Mouse (Mus musculus): Measurements from ENCODE around the gene Cers6. TPM values are rescaled to one million over a fixed set of nuclear protein-coding genes. Genes with fewer than 3 reads are reported as not detected.

The Cers6 gene
- polyA plus RNA-seq, 1 experiment from 2014 or later, result 34.6 TPM

GRCm38 (mm10) chr2:69132046-69132445, 270.8 kb downstream of the Cers6 start:
- ATAC-seq (replicated peaks; ENCODE audit: low FRiP score), result no peak
- WGBS, result 69% methylated on average over 3 of the region's 3 CpGs
- H3K9me3 ChIP-seq (ENCODE audit: control insufficient read depth, low read length), result no peaks in the 10 kb centered on the region
- no peaks in the 10 kb centered on the region for H3K4me1 ChIP-seq (replicated peaks; ENCODE audit: control insufficient read depth, insufficient read depth, low read length)
- no peaks in the 10 kb centered on the region for H3K27me3 ChIP-seq (ENCODE audit: control insufficient read depth, insufficient read depth, low read length)
- no peak overlapping the region for H3K27ac ChIP-seq (ENCODE audit: low read depth, low read length)
- H3K4me2 ChIP-seq (ENCODE audit: low read depth, low read length, severe bottlenecking), result no peak overlapping the region
- no peak overlapping the region for H3K4me3 ChIP-seq (ENCODE audit: low read depth, low read length)
- no peaks in the 10 kb centered on the region for H3K36me3 ChIP-seq (ENCODE audit: control insufficient read depth, insufficient read depth, low read length)
- no peak for DNase-seq (ENCODE audit: low spot score)
- H3K9ac ChIP-seq (ENCODE audit: low read length), result no peak overlapping the region

GRCm38 (mm10) chr2:69132488-69133040, 271.3 kb downstream of the Cers6 start:
- no peak overlapping the region for H3K27ac ChIP-seq (ENCODE audit: low read depth, low read length)
- no peaks in the 10 kb centered on the region for H3K27me3 ChIP-seq (ENCODE audit: control insufficient read depth, insufficient read depth, low read length)
- no peaks in the 10 kb centered on the region for H3K36me3 ChIP-seq (ENCODE audit: control insufficient read depth, insufficient read depth, low read length)
- H3K4me3 ChIP-seq (ENCODE audit: low read depth, low read length), result no peak overlapping the region
- WGBS, result 65% methylated on average over 5 of the region's 5 CpGs
- ATAC-seq (replicated peaks; ENCODE audit: low FRiP score) (no peak), DNase-seq (ENCODE audit: low spot score) (no peak)
- H3K9ac ChIP-seq (ENCODE audit: low read length), result no peak overlapping the region
- H3K9me3 ChIP-seq (ENCODE audit: control insufficient read depth, low read length), result no peaks in the 10 kb centered on the region
- H3K4me2 ChIP-seq (ENCODE audit: low read depth, low read length, severe bottlenecking), result no peak overlapping the region
- H3K4me1 ChIP-seq (replicated peaks; ENCODE audit: control insufficient read depth, insufficient read depth, low read length), result no peaks in the 10 kb centered on the region

- H3K27me3 ChIP-seq (ENCODE audit: control insufficient read depth, insufficient read depth, low read length), result no peaks in the 10 kb centered on the region
- H3K4me1 ChIP-seq (replicated peaks; ENCODE audit: control insufficient read depth, insufficient read depth, low read length), result no peaks in the 10 kb centered on the region
- no peak overlapping the region for H3K4me3 ChIP-seq (ENCODE audit: low read depth, low read length)
- ATAC-seq (replicated peaks; ENCODE audit: low FRiP score), result no peak
- DNase-seq (ENCODE audit: low spot score), result no peak
- H3K9me3 ChIP-seq (ENCODE audit: control insufficient read depth, low read length), result no peaks in the 10 kb centered on the region
- WGBS, result 87% methylated on average over 1 of the region's 1 CpGs
- H3K27ac ChIP-seq (ENCODE audit: low read depth, low read length), result no peak overlapping the region
- no peak overlapping the region for H3K9ac ChIP-seq (ENCODE audit: low read length)
- H3K4me2 ChIP-seq (ENCODE audit: low read depth, low read length, severe bottlenecking), result no peak overlapping the region
- no peaks in the 10 kb centered on the region for H3K36me3 ChIP-seq (ENCODE audit: control insufficient read depth, insufficient read depth, low read length)
Observed at GRCm38 (mm10) chr2:69134186-69134585, 272.9 kb downstream of the Cers6 start.

- H3K4me1 ChIP-seq (replicated peaks; ENCODE audit: control insufficient read depth, insufficient read depth, low read length), result no peaks in the 10 kb centered on the region
- H3K4me3 ChIP-seq (ENCODE audit: low read depth, low read length), result no peak overlapping the region
- WGBS, result 76% methylated on average over 9 of the region's 9 CpGs
- H3K27ac ChIP-seq (ENCODE audit: low read depth, low read length), result no peak overlapping the region
- H3K9ac ChIP-seq (ENCODE audit: low read length), result no peak overlapping the region
- no peaks in the 10 kb centered on the region for H3K36me3 ChIP-seq (ENCODE audit: control insufficient read depth, insufficient read depth, low read length)
- H3K9me3 ChIP-seq (ENCODE audit: control insufficient read depth, low read length), result no peaks in the 10 kb centered on the region
- no peak overlapping the region for H3K4me2 ChIP-seq (ENCODE audit: low read depth, low read length, severe bottlenecking)
- ATAC-seq (replicated peaks; ENCODE audit: low FRiP score) (no peak), DNase-seq (ENCODE audit: low spot score) (no peak)
- no peaks in the 10 kb centered on the region for H3K27me3 ChIP-seq (ENCODE audit: control insufficient read depth, insufficient read depth, low read length)
Observed at GRCm38 (mm10) chr2:69134937-69135336, 273.7 kb downstream of the Cers6 start.

GRCm38 (mm10) chr2:69135661-69136576, 274.7 kb downstream of the Cers6 start, which contains the start of gene Nostrin:
TSS of gene Nostrin (plus strand) at chr2:69135800.
- H3K9me3 ChIP-seq (ENCODE audit: control insufficient read depth, low read length), result no peaks in the 10 kb centered on the region
- H3K4me2 ChIP-seq (ENCODE audit: low read depth, low read length, severe bottlenecking), result no peak within 1 kb of the TSS
- DNase-seq (ENCODE audit: low spot score) (no peak), ATAC-seq (replicated peaks; ENCODE audit: low FRiP score) (no peak)
- no peak within 1 kb of the TSS for H3K4me3 ChIP-seq (ENCODE audit: low read depth, low read length)
- no peaks in the 10 kb centered on the region for H3K4me1 ChIP-seq (replicated peaks; ENCODE audit: control insufficient read depth, insufficient read depth, low read length)
- H3K27ac ChIP-seq (ENCODE audit: low read depth, low read length), result no peak within 1 kb of the TSS
- no peak within 1 kb of the TSS for H3K9ac ChIP-seq (ENCODE audit: low read length)
- no peaks in the 10 kb centered on the region for H3K36me3 ChIP-seq (ENCODE audit: control insufficient read depth, insufficient read depth, low read length)
- no peaks in the 10 kb centered on the region for H3K27me3 ChIP-seq (ENCODE audit: control insufficient read depth, insufficient read depth, low read length)
- WGBS, result 84% methylated on average over 15 of the region's 15 CpGs

- Histone ChIP-seq H3K27me3 (ENCODE audit: control insufficient read depth, insufficient read depth, low read length) (no peaks in the 10 kb centered on the region), H3K9me3 (ENCODE audit: control insufficient read depth, low read length) (no peaks in the 10 kb centered on the region), H3K4me1 (replicated peaks; ENCODE audit: control insufficient read depth, insufficient read depth, low read length) (no peaks in the 10 kb centered on the region), H3K9ac (ENCODE audit: low read length) (no peak overlapping the region), H3K4me2 (ENCODE audit: low read depth, low read length, severe bottlenecking) (no peak overlapping the region), H3K27ac (ENCODE audit: low read depth, low read length) (no peak overlapping the region), H3K36me3 (ENCODE audit: control insufficient read depth, insufficient read depth, low read length) (no peaks in the 10 kb centered on the region), H3K4me3 (ENCODE audit: low read depth, low read length) (no peak overlapping the region)
- WGBS, result 91% methylated on average over 10 of the region's 10 CpGs
- ATAC-seq (replicated peaks; ENCODE audit: low FRiP score) (no peak), DNase-seq (ENCODE audit: low spot score) (no peak)
Observed at GRCm38 (mm10) chr2:69137406-69138084, 276.3 kb downstream of the Cers6 start.

GRCm38 (mm10) chr2:69138759-69139158, 277.5 kb downstream of the Cers6 start:
- Histone ChIP-seq H3K27ac (ENCODE audit: low read depth, low read length) (no peak overlapping the region), H3K9ac (ENCODE audit: low read length) (no peak overlapping the region), H3K9me3 (ENCODE audit: control insufficient read depth, low read length) (no peaks in the 10 kb centered on the region), H3K36me3 (ENCODE audit: control insufficient read depth, insufficient read depth, low read length) (no peaks in the 10 kb centered on the region), H3K4me3 (ENCODE audit: low read depth, low read length) (no peak overlapping the region), H3K27me3 (ENCODE audit: control insufficient read depth, insufficient read depth, low read length) (no peaks in the 10 kb centered on the region), H3K4me2 (ENCODE audit: low read depth, low read length, severe bottlenecking) (no peak overlapping the region), H3K4me1 (replicated peaks; ENCODE audit: control insufficient read depth, insufficient read depth, low read length) (no peaks in the 10 kb centered on the region)
- 86% methylated on average over 4 of the region's 4 CpGs for WGBS
- ATAC-seq (replicated peaks; ENCODE audit: low FRiP score) (no peak), DNase-seq (ENCODE audit: low spot score) (no peak)

GRCm38 (mm10) chr2:69140215-69140614, 279.0 kb downstream of the Cers6 start:
- H3K9ac ChIP-seq (ENCODE audit: low read length), result no peak overlapping the region
- DNase-seq (ENCODE audit: low spot score) (no peak), ATAC-seq (replicated peaks; ENCODE audit: low FRiP score) (no peak)
- H3K4me2 ChIP-seq (ENCODE audit: low read depth, low read length, severe bottlenecking), result no peak overlapping the region
- no peak overlapping the region for H3K4me3 ChIP-seq (ENCODE audit: low read depth, low read length)
- no peaks in the 10 kb centered on the region for H3K27me3 ChIP-seq (ENCODE audit: control insufficient read depth, insufficient read depth, low read length)
- 65% methylated on average over 2 of the region's 2 CpGs for WGBS
- H3K27ac ChIP-seq (ENCODE audit: low read depth, low read length), result no peak overlapping the region
- H3K9me3 ChIP-seq (ENCODE audit: control insufficient read depth, low read length), result no peaks in the 10 kb centered on the region
- H3K36me3 ChIP-seq (ENCODE audit: control insufficient read depth, insufficient read depth, low read length), result no peaks in the 10 kb centered on the region
- no peaks in the 10 kb centered on the region for H3K4me1 ChIP-seq (replicated peaks; ENCODE audit: control insufficient read depth, insufficient read depth, low read length)

All from forebrain, embryonic 11.5 days (tissue).